Mouse (Mus musculus) CH12.LX (cell line): ENCODE measurements around the gene Sult1a1. TPM values are rescaled to one million over a fixed set of nuclear protein-coding genes. Genes with fewer than 3 reads are reported as not detected.

Experiments used
- DNase-seq: peaks from one replicate; pipeline ENCODE4 v3.0.0-alpha.2; 2013; ENCODE audit errors: extremely low read depth
- H3K27ac ChIP-seq: 2 replicates; pipeline ENCODE4 v1.5.1; 2012; ENCODE audit warnings: low read depth, mild to moderate bottlenecking, control low read depth, moderate library complexity; ENCODE audit not compliant: insufficient read depth
- H3K27me3 ChIP-seq: replicated peaks from 2 replicates; pipeline ENCODE3; 2012; ENCODE audit warnings: inconsistent platforms
- H3K36me3 ChIP-seq, 2 experiments: replicated peaks in 1 of 2; 2 replicates each; pipeline versions ENCODE3 to v1.6.1; 2012; ENCODE audit warnings: inconsistent platforms in 1 of 2, low read length in 1 of 2, mild to moderate bottlenecking in 1 of 2, mixed read lengths in 1 of 2, moderate library complexity in 1 of 2; ENCODE audit not compliant: control insufficient read depth in 1 of 2, insufficient read depth in 1 of 2
- H3K4me1 ChIP-seq, 2 experiments: 2 replicates each; pipeline ENCODE4 v1.6.1; 2012; ENCODE audit warnings: inconsistent platforms in 1 of 2, moderate library complexity in 1 of 2; ENCODE audit not compliant: insufficient read depth in 2 of 2, control insufficient read depth in 1 of 2
- H3K4me2 ChIP-seq: 2 replicates; pipeline ENCODE4 v1.6.1; 2012; ENCODE audit warnings: low read depth, mild to moderate bottlenecking, control low read depth; ENCODE audit not compliant: poor library complexity, insufficient read depth, severe bottlenecking
- H3K4me3 ChIP-seq, 3 experiments: fragments of 150-350 bp in 1 of 3; sonication (generic) in 1 of 3; replicated peaks in 1 of 3; 2 replicates each; pipeline versions ENCODE3 to v1.5.1; 2011 to 2012; ENCODE audit warnings: low read depth in 2 of 3, low read length in 2 of 3, mild to moderate bottlenecking in 2 of 3, moderate library complexity in 2 of 3, control low read depth in 1 of 3, improper control_type of control experiment in 1 of 3, inconsistent platforms in 1 of 3, mixed read lengths in 1 of 3; ENCODE audit not compliant: poor library complexity in 1 of 3
- H3K79me2 ChIP-seq: replicated peaks from 2 replicates; pipeline ENCODE4 v1.6.1; 2012; ENCODE audit warnings: mild to moderate bottlenecking, moderate library complexity; ENCODE audit not compliant: control insufficient read depth, poor library complexity, insufficient read depth, severe bottlenecking; ENCODE audit errors: extremely low read depth
- H3K9ac ChIP-seq: 2 replicates; pipeline ENCODE4 v1.6.1; 2012; ENCODE audit warnings: low read depth, mild to moderate bottlenecking, control low read depth, moderate library complexity; ENCODE audit not compliant: insufficient read depth
- H3K9me3 ChIP-seq: replicated peaks from 2 replicates; pipeline ENCODE3; 2012; ENCODE audit warnings: low read length, inconsistent platforms, mixed read lengths
- BHLHE40 ChIP-seq: IDR thresholded peaks from 2 replicates; pipeline ENCODE4 v1.6.1; 2011; ENCODE audit warnings: mild to moderate bottlenecking, low read depth, low read length, improper control_type of control experiment
- CHD1 ChIP-seq: IDR thresholded peaks from 2 replicates; pipeline ENCODE4 v1.6.1; 2012; ENCODE audit warnings: low read depth, low read length, improper control_type of control experiment, inconsistent platforms
- CHD2 ChIP-seq: IDR thresholded peaks from 2 replicates; pipeline ENCODE4 v1.6.1; 2011; ENCODE audit warnings: low read length, improper control_type of control experiment
- E2F4 ChIP-seq: IDR thresholded peaks from 2 replicates; pipeline ENCODE4 v1.6.1; 2011; ENCODE audit warnings: low read depth, low read length, improper control_type of control experiment; ENCODE audit not compliant: insufficient replicate concordance
- IRF4 ChIP-seq: IDR thresholded peaks from 2 replicates; pipeline ENCODE4 v1.6.1; 2014; ENCODE audit warnings: low read depth, mild to moderate bottlenecking, inconsistent platforms, low read length, improper control_type of control experiment
- JUN ChIP-seq: IDR thresholded peaks from 2 replicates; pipeline ENCODE4 v1.6.1; 2011; ENCODE audit warnings: low read depth, mild to moderate bottlenecking, low read length, improper control_type of control experiment, moderate library complexity; ENCODE audit not compliant: insufficient read depth
- KAT2A ChIP-seq: IDR thresholded peaks from 2 replicates; pipeline ENCODE4 v1.6.1; 2012; ENCODE audit warnings: low read length, improper control_type of control experiment, inconsistent platforms; ENCODE audit not compliant: insufficient replicate concordance
- MEF2A ChIP-seq: IDR thresholded peaks from 2 replicates; pipeline ENCODE4 v1.6.1; 2014; ENCODE audit warnings: low read depth, mild to moderate bottlenecking, inconsistent platforms, low read length, improper control_type of control experiment, borderline replicate concordance
- MYC ChIP-seq: IDR thresholded peaks from 2 replicates; pipeline ENCODE4 v1.6.1; 2011; ENCODE audit warnings: low read depth, mild to moderate bottlenecking, improper control_type of control experiment, low read length
- PAX5 ChIP-seq: IDR thresholded peaks from 2 replicates; pipeline ENCODE4 v1.6.1; 2012; ENCODE audit warnings: low read length, inconsistent platforms, mixed read lengths
- RAD21 ChIP-seq: IDR thresholded peaks from 2 replicates; pipeline ENCODE4 v1.6.1; 2011; ENCODE audit warnings: low read depth, mild to moderate bottlenecking, low read length, improper control_type of control experiment, moderate library complexity
- RCOR1 ChIP-seq: conservative IDR thresholded peaks from 2 replicates; pipeline ENCODE4 v1.6.1; 2012; ENCODE audit warnings: low read depth, mild to moderate bottlenecking, inconsistent platforms, low read length, improper control_type of control experiment
- UBTF ChIP-seq: IDR thresholded peaks from 2 replicates; pipeline ENCODE4 v1.6.1; 2012; ENCODE audit warnings: low read depth, mild to moderate bottlenecking, inconsistent platforms, low read length, improper control_type of control experiment, moderate library complexity
- ZC3H11A ChIP-seq: IDR thresholded peaks from 2 replicates; pipeline ENCODE4 v1.6.1; 2012; ENCODE audit warnings: low read depth, mild to moderate bottlenecking, inconsistent platforms, low read length, improper control_type of control experiment
- ZMIZ1 ChIP-seq: IDR thresholded peaks from 2 replicates; pipeline ENCODE4 v1.6.1; 2012; ENCODE audit warnings: low read depth, mild to moderate bottlenecking, inconsistent platforms, low read length, improper control_type of control experiment
- ZNF384 ChIP-seq: IDR thresholded peaks from 2 replicates; pipeline ENCODE4 v1.6.1; 2012; ENCODE audit warnings: low read depth, low read length, improper control_type of control experiment, inconsistent platforms
- dilution Hi-C: fragments of 300-500 bp; cut with MboI; formaldehyde crosslinking; loops from 2 replicates; pipeline ENCODE4 v1.14.3; 2020; ENCODE audit warnings: low sequenced_read_pairs; ENCODE audit not compliant: extremely low pct_unique_long_range_greater_than_20kb, extremely low pct_ligation_motif_present
- in situ Hi-C: fragments of 300-500 bp; cut with MboI; formaldehyde crosslinking; loops from 3 replicates; pipeline ENCODE4 v1.14.3; 2019; ENCODE audit warnings: low sequenced_read_pairs, low pct_ligation_motif_present, low pct_unique_long_range_greater_than_20kb, mixed read lengths
- polyA plus RNA-seq: library from polyadenylated mRNA; unstranded; fragments of >175 nt; gene quantifications from 2 replicates; pipeline ENCODE4 v1.2.1, GENCODE M21; 2012; ENCODE audit warnings: low read depth; ENCODE audit not compliant: insufficient read length
- total RNA-seq, 2 experiments: library from RNA; depleted of rRNA; stranded (reverse); fragments of 300-350 nt in 1 of 2; fragments of >200 nt in 1 of 2; gene quantifications; 2 replicates each; pipeline ENCODE4 v1.2.3; 2012 to 2014

Gene Sult1a1
- total and polyA plus RNA-seq, 3 experiments: 0.34 to 0.87 (median 0.87) TPM

GRCm38 (mm10) chr7:126630824-126631518 is 45.3 kb downstream of the Sult1a1 start, which contains the start of gene Nupr1:
Gene Nupr1 (minus strand): TSS chr7:126630861.
- no peaks in the 10 kb centered on the region; the same call in 1 of the 2 replicates for H3K79me2 ChIP-seq
- H3K9me3 ChIP-seq: no peaks in the 10 kb centered on the region
- peaks cover 5 to 10% of the 10 kb centered on the region in 2 experiments for H3K4me1 ChIP-seq
- H3K27me3 ChIP-seq: no peaks in the 10 kb centered on the region
- no peaks in the 10 kb centered on the region for H3K36me3 ChIP-seq
- H3K4me2 ChIP-seq: no peak within 1 kb of the TSS
- no peak for DNase-seq
- H3K4me3 ChIP-seq: no peak within 1 kb of the TSS
- H3K9ac ChIP-seq: no peak within 1 kb of the TSS
- H3K27ac ChIP-seq: no peak within 1 kb of the TSS
- in situ Hi-C loops: no loop called here
- no peak for TF ChIP-seq JUN
- TF ChIP-seq UBTF: no peak
- no peak for TF ChIP-seq ZC3H11A
- TF ChIP-seq E2F4: no peak
- TF ChIP-seq CHD1: no peak
- TF ChIP-seq IRF4: no peak
- no peak for TF ChIP-seq KAT2A
- no peak for TF ChIP-seq RAD21
- no peak for TF ChIP-seq MYC
- TF ChIP-seq CHD2: no peak
- no peak for TF ChIP-seq ZMIZ1
- TF ChIP-seq RCOR1: no peak
- dilution Hi-C loops: no loop called here

- H3K4me3 ChIP-seq: no peak overlapping the region
- no peak overlapping the region for H3K4me2 ChIP-seq
- no peak overlapping the region for H3K9ac ChIP-seq
- H3K79me2 ChIP-seq: no peaks in the 10 kb centered on the region; the same call in 1 of the 2 replicates
- no peak for DNase-seq
- no peak for TF ChIP-seq PAX5
- no peak for TF ChIP-seq UBTF
- TF ChIP-seq MEF2A: no peak
- TF ChIP-seq ZNF384: no peak
- no peak for TF ChIP-seq BHLHE40
- TF ChIP-seq, all 38 proteins: peak for 0
- peaks cover 13 to 20% of the 10 kb centered on the region in 2 experiments for H3K4me1 ChIP-seq
- H3K27ac ChIP-seq: no peak overlapping the region
- H3K9me3 ChIP-seq: no peaks in the 10 kb centered on the region
- in situ Hi-C loops: no loop called here
- H3K27me3 ChIP-seq: no peaks in the 10 kb centered on the region
- dilution Hi-C loops: no loop called here
- no peaks in the 10 kb centered on the region for H3K36me3 ChIP-seq
Observed at GRCm38 (mm10) chr7:126629915-126630314, 46.3 kb downstream of the Sult1a1 start.
